Mouse (Mus musculus) brain, embryonic 14.5 days (tissue): Measurements from ENCODE around the gene P2ry6. TPM values are rescaled to one million over a fixed set of nuclear protein-coding genes. Genes with fewer than 3 reads are reported as not detected.

Source experiments
- DNase-seq: peaks from one replicate; pipeline ENCODE4 v3.0.0-alpha.2; 2011; ENCODE audit warnings: low read depth
- CTCF ChIP-seq: fragments of 200-500 bp; IDR thresholded peaks from 2 replicates; pipeline ENCODE4 v1.5.1; 2012; ENCODE audit warnings: inconsistent platforms, mild to moderate bottlenecking, moderate library complexity, borderline replicate concordance; ENCODE audit not compliant: insufficient read depth, insufficient read length; ENCODE audit errors: extremely low read depth
- POLR2A ChIP-seq: fragments of 200-500 bp; IDR thresholded peaks from 2 replicates; pipeline ENCODE4 v1.6.1; 2012; ENCODE audit warnings: mild to moderate bottlenecking, inconsistent platforms, borderline replicate concordance; ENCODE audit not compliant: poor library complexity, insufficient read depth, insufficient read length, severe bottlenecking; ENCODE audit errors: extremely low read depth
- polyA plus RNA-seq: library from polyadenylated mRNA; depleted of rRNA; stranded (reverse); fragments of >200 nt; gene quantifications from 2 replicates; pipeline ENCODE4 v1.2.3, GENCODE M21; 2012

Gene P2ry6
- polyA plus RNA-seq, 1 experiment: 3.6 TPM

DNA sequence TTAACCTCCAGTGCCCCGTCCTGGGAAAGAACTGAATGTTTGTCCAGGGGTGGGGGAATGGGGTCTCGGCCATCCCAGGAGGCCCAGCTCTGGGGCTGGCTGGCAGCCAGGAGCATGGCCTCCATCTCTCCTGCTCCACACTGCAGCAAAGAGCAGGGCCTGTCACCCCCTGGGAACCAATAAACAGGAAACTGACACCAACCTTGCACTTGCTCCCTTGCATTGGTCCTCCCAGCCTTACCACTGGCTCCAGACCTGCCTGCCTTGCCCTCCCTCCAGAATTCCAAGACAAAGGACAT lies 54.7 kb downstream of the P2ry6 start:
- DNase-seq: no peak
- TF ChIP-seq POLR2A (no peak), CTCF (no peak)

DNA sequence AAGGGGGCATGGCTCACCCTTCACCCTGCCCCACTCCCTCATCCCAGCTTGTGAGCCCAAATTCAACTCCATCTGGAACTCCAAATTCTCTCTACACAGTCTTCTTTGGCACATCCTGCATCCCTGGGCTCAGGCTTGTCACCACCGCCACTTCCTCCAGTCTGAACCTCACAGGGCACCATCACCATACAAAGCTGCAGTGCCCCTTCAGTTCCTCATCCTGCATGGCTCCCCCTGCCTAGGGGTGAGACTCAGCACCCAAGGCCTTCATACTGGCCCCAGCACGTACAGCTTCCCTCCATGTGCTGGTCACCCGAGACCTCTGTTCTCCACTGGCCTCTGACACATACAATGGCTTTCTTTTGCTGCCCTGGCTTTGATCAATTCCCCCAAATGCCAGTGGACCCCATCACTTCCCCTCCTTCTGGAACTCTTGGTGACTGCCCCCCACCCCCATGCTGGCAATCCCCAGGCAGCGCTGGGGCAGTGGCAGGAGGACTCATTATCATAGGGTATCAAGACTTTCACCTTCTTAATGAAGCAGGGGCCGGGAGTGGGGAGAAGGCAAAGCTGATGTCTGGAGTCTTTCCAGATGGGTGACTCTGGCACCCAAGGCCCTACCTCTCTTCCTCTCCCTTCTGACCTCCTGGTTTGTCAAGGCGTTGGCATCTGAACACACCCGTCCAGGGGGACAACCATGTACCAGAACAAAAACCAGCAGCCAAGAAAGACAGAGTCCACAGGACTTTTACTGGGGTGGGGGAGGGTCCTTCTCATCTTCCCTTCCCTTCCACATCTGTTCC lies 55.2 kb downstream of the P2ry6 start:
- no peak for DNase-seq
- no peak for TF ChIP-seq POLR2A
- TF ChIP-seq CTCF: no peak

DNA sequence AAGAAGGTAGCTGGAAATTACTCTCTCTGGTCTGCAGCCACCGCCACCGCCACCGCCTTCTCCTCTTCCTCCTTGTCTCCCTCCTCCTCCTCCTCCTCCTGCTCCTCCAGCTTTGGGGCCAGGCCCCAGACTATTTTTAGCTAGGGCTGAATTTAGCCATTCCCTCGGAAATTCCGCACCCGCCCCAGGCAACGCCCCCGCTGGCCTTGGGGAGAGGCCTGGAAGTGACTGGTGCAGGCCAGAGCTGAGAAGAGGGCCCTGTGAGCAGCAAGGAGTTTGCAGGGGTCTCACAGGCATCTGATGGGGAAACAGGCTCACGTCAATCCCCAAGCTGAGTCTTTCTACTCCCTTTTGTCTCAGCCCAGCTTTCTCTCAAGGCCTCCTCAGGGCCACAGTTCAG lies 56.3 kb downstream of the P2ry6 start:
- DNase-seq: no peak
- TF ChIP-seq CTCF: no peak
- TF ChIP-seq POLR2A: no peak

- TF ChIP-seq CTCF (no peak), POLR2A (no peak)
- DNase-seq: no peak
Measured at GRCm38 (mm10) chr7:100917751-100918150, 56.7 kb downstream of the P2ry6 start.

DNA sequence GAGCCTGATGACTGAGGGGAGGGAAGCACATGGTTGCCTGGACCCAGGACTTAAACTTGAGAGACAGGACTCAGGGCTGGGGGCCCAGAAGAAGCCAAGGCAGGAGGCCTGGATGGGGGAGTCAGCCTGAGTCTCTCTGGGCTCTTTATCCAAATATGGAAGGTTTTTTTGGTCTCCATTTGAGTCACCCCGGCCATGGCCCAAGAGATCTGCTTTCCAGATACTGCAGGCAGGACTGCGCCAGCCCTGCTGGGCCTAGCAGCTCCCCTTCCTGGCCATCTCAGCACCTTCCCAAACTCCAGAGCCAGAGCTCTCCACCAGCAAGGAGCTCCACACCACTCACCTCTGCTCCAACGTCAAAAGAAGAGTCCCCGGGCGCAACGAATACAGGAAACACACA lies 57.9 kb downstream of the P2ry6 start:
- TF ChIP-seq POLR2A (no peak), CTCF (no peak)
- DNase-seq: no peak

GRCm38 (mm10) chr7:100915204-100915603 lies 59.2 kb downstream of the P2ry6 start:
- no peak for TF ChIP-seq POLR2A
- no peak for TF ChIP-seq CTCF
- DNase-seq: peak; percentile 62

GRCm38 (mm10) chr7:100911791-100912190 lies 62.7 kb downstream of the P2ry6 start:
- TF ChIP-seq CTCF (no peak), POLR2A (no peak)
- DNase-seq: no peak

DNA sequence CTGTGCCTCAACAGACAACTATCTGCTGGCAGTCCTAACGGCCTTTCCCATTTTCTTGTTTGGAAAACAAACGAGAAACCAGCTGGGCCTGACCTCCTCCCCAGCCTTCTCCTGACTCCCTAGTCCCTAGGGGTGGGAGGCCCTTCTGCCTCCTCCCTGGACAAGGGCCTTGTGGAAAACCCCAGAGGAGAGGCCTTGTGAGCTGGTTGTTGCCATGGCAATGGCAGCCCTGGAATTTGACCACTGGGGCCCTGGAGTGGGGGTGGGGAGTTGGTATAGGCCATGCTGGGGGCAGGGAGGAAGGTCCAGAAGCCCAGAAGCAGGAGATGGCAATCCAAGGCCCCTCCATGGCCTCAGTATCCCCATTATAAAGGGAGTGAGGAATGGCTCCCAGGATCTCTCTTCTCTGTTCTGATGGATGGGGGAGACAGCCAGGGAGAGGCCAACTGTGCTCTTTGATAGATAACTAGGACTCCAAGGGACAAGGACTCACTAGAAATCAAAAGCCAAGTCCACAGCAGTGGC lies 63.1 kb downstream of the P2ry6 start:
- DNase-seq: no peak

DNA sequence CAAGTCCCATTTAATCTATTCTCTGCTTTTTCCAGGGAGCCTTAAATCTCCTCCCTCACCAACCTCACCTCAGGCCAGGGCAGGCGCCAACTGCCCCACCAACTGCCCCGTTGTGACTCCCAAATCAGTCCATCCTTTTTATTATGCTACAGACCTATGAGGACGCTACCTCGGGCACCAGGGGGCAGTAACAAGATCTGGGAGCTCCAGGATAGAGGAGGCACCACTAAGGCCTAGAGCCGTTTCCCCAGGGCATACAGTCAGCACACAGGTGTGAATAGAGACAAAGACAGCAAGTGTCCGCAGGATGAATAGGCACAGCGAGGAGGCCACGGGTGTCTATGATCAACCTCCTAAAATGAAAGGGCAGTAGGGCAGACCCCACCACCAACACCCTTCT lies 65.9 kb downstream of the P2ry6 start:
- TF ChIP-seq POLR2A (no peak), CTCF (peak; percentile 42; the same call in 1 of the 2 replicates)
- DNase-seq: no peak

More for the DNA sequence above, 63.1 kb downstream of the P2ry6 start:
- TF ChIP-seq POLR2A: no peak
- no peak for TF ChIP-seq CTCF

GRCm38 (mm10) chr7:100908061-100908460 lies 66.4 kb downstream of the P2ry6 start:
- TF ChIP-seq POLR2A (no peak), CTCF (no peak)

GRCm38 (mm10) chr7:100907231-100907630 lies 67.2 kb downstream of the P2ry6 start:
- TF ChIP-seq CTCF (peak; percentile 98), POLR2A (no peak)
- peak; percentile 77 for DNase-seq

More at GRCm38 (mm10) chr7:100908061-100908460, 66.4 kb downstream of the P2ry6 start:
- DNase-seq: no peak

- DNase-seq: no peak
- TF ChIP-seq POLR2A (no peak), CTCF (no peak)
Measured at GRCm38 (mm10) chr7:100906029-100906789, 68.2 kb downstream of the P2ry6 start.

- no peak for DNase-seq
- TF ChIP-seq POLR2A: no peak
- no peak for TF ChIP-seq CTCF
Measured at GRCm38 (mm10) chr7:100905037-100905436, 69.4 kb downstream of the P2ry6 start.

GRCm38 (mm10) chr7:100904612-100905011 lies 69.8 kb downstream of the P2ry6 start:
- no peak for DNase-seq
- no peak for TF ChIP-seq POLR2A

- peak; percentile 46 for DNase-seq
- no peak for TF ChIP-seq POLR2A
- TF ChIP-seq CTCF: peak; percentile 63; the same call in 1 of the 2 replicates
Measured at GRCm38 (mm10) chr7:100902451-100903137, 71.9 kb downstream of the P2ry6 start.
